Mouse (Mus musculus) C2C12 (cell line): ENCODE measurements around the gene Chst11.

Experiments used
- CEBPB ChIP-seq: IDR thresholded peaks from one replicate; pipeline ENCODE4 v1.6.1; 2011; ENCODE audit warnings: low read depth, mild to moderate bottlenecking, control low read depth, moderate library complexity
- CTCF ChIP-seq: IDR thresholded peaks from one replicate; pipeline ENCODE4 v1.5.1; 2011; ENCODE audit not compliant: control insufficient read depth, insufficient read depth, insufficient read length
- FOSL1 ChIP-seq: IDR thresholded peaks from one replicate; pipeline ENCODE4 v1.8.0; 2011; ENCODE audit warnings: mild to moderate bottlenecking, low read length; ENCODE audit not compliant: poor library complexity, insufficient read depth, severe bottlenecking
- MAX ChIP-seq: IDR thresholded peaks from one replicate; pipeline ENCODE4 v1.6.1; 2011; ENCODE audit warnings: mild to moderate bottlenecking, control low read depth
- MYOG ChIP-seq: IDR thresholded peaks from one replicate; pipeline ENCODE4 v1.6.1; 2011; ENCODE audit not compliant: control insufficient read depth, insufficient read length; ENCODE audit errors: extremely low read depth
- USF1 ChIP-seq: IDR thresholded peaks from one replicate; pipeline ENCODE4 v1.6.1; 2011; ENCODE audit warnings: low read depth, mild to moderate bottlenecking, control low read depth, moderate library complexity

GRCm38 (mm10) chr10:83168303-83169056 lies 183.2 kb downstream of the Chst11 start:
- no peak for TF ChIP-seq CTCF
- TF ChIP-seq FOSL1, result no peak
- no peak for TF ChIP-seq CEBPB
- TF ChIP-seq USF1, result peak; percentile 19
- no peak for TF ChIP-seq MYOG
- TF ChIP-seq MAX, result no peak
